Mouse (Mus musculus) granulocyte monocyte progenitor cell, adult 5-6 weeks (primary cell): Measurements from ENCODE around the gene Nufip1. TPM values are rescaled to one million over a fixed set of nuclear protein-coding genes. Genes with fewer than 3 reads are reported as not detected.

Experiments
- ATAC-seq: replicated peaks from 2 replicates; pipeline ENCODE4 v1.8.0; 2016; ENCODE audit warnings: mild to moderate bottlenecking, moderate TSS enrichment, inconsistent platforms; ENCODE audit not compliant: poor library complexity, severe bottlenecking
- total RNA-seq, 2 experiments: library from RNA; stranded (forward) in 1 of 2; stranded (reverse) in 1 of 2; fragments of 200-712, 200-1000 nt in 1 of 2; fragments of >200 nt in 1 of 2; fragmentation: Nextera tagmentation in 1 of 2; gene quantifications; 2 replicates each; pipeline ENCODE4 v1.2.3; 2014 to 2017

Gene Nufip1
- total RNA-seq (2014; fragmentation: Nextera tagmentation) (14.1 and 20.3 TPM in 2 replicates), total RNA-seq (2017) (24.8 and 29.9 TPM in 2 replicates)

GRCm38 (mm10) chr14:76110396-76111221, at the start of gene Nufip1, which contains the start of gene Gpalpp1:
Gene Nufip1 (plus strand): TSS chr14:76110891.
Gene Gpalpp1 (minus strand): TSS chr14:76110760.
- peak; percentile 90 for ATAC-seq

- no peak for ATAC-seq
Observed at GRCm38 (mm10) chr14:76067237-76067636, 43.5 kb upstream of the Nufip1 start.

DNA sequence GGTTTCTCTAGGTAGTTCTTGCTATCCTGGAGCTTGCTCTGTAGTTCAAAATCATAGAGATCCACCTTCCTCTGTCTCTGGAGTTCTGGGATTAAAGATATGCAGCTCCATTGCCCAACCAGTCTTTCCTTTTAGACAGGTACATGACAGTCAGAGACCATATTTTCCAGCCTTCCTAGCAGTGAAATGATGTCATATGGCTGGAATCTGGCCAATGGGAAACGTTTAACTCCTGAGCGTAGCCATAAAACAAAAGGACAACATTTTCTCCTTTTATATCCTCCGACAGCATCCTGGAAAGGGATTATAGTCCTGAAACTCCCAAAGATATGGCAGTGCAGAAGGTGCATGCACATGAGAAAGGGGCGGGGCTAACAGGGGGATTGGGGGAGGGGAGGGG, 42.4 kb upstream of the Nufip1 start:
- ATAC-seq, result no peak

DNA sequence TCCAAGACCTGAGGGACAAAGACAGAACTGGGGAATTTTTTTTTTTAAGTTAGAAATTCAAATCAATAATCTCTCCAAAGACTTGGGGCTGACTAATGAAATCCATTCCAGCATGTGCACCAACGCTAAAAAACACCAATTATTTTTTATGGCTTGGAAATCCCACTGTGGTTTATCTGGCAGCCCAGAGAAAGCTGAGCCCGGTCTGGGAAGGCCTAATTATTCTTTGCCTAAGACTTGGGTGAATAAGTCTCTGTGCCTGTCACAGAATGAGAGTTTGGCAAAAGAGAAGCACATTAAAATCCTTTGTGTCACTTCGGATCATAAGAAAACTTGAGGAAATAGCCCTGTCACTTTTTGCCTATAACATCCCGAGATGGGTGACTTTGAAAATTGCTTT, 41.4 kb upstream of the Nufip1 start:
- no peak for ATAC-seq

GRCm38 (mm10) chr14:76072626-76073025, 38.1 kb upstream of the Nufip1 start:
- ATAC-seq, result no peak

- no peak for ATAC-seq
Observed at GRCm38 (mm10) chr14:76074206-76074605, 36.5 kb upstream of the Nufip1 start.

DNA sequence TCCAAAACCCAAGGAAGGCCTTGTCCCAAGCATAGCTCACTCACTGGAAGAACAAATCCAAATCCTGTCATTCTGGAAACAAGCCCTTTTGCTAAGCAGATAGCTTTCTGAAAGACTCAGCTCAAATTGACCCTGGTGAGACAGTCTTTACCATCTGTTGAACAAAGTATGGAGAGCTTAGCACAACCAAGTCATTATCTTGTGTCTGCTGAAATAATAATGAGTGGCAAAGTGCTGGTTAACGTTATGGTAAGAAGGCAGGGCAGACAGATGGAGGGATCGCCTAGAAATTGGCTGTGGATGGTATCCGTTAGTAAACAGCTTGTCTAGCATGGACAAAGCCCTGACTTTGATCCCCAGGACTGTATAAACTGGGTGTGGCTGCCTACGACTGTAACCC, 35.0 kb upstream of the Nufip1 start:
- ATAC-seq, result no peak

DNA sequence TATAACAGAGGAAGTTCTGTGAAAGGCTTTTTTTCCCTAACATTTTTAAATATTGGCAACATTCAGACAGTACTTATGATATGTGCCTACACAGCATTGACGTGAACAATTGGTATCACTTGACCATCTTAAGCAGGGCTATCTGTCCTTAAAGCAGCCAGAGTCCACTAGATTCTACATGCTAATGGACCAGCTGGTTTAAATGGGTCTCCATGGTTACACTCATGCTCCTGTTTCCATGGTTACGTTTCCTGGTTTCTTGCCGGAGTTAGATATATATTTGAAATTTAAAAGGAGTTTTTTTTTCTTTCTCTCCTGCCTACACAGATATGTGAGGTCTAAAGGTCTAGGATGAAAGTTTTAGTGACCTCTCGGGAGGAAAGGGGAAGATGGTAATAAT, 34.1 kb upstream of the Nufip1 start:
- no peak for ATAC-seq

DNA sequence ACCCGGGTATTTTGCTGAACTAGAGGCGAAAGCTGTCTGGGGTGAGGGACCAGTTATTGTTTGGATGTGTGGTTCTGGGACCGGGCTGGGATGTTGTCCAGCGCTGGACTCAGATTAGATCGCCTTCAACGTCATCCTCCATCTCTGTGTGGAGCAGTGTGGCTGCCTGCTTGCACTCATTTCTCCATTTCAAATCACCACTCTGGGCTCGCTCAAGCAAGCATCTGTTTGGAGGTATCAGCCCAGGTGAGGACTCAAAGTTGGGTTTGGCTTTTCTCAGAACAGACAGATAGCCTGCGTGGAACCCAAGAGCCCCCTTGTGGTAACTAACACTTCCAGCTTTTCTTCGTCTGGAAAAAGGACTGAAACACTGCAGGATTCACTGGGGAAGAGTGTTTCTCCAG, 33.6 kb upstream of the Nufip1 start:
- ATAC-seq, result 0 out of 2 replicates have a peak, but pooled peaks have one; percentile 20

DNA sequence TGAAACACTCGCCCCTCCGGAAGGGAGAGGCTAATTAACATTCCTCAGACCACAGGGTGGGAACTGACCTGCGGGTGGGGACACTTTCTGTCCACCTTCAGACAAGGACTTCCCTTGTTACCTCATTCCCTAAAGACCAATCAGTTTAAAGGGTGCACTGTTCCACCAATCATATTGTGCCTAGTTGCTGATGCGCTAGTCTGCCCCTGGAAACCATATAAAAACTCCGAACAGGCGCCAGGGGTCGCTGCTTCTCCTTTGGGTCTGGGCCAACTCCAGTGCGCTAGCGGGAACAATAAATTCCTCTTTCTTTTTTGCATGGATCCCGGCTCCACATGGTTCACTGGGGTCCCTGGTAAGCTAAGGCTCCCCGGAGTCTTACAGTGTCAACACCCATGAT, 29.2 kb upstream of the Nufip1 start:
- no peak for ATAC-seq

- no peak for ATAC-seq
Observed at GRCm38 (mm10) chr14:76082086-76082636, 28.5 kb upstream of the Nufip1 start.

DNA sequence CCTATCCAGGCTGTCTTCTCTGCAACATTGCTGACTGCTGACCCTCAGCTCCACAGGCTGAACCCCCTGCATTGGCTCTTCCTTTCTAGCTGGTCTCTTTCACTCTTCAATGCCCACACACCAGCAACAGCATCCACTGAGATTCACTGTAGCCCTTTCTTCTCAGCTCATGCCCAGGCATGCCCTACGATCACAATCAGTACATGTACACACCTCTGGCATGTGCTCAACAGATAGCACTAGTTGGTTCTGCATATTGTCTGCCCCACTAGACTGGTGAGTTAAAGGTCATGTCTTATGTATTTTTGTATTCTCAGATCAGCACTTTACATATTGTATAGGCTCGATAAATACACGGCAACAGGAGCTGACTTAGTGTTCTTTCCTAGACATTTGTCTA, 26.5 kb upstream of the Nufip1 start:
- ATAC-seq, result no peak

- peak; percentile 76 for ATAC-seq
Observed at GRCm38 (mm10) chr14:76097244-76097643, 13.4 kb upstream of the Nufip1 start.

- no peak for ATAC-seq
Observed at GRCm38 (mm10) chr14:76097815-76098214, 12.9 kb upstream of the Nufip1 start.

DNA sequence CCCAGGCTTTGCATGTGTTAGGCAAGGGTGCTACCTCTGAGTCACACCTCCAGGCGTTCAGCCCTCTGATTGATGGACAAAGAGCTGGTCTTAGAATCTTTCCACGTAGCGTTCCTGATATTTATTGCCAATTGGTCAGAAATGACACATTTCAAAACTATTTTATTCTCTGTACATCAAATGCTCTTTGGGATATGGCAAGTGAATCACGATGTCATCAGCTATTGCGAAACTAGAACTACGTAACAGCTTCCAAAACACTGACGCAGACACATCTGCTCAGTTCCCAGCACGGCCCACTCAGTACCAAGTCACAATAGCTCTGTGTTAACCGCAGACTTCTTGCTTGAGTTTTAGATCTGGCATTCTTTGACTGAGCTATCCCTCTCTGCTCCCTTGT, 11.1 kb upstream of the Nufip1 start:
- no peak; the same call in 1 of the 2 replicates for ATAC-seq

DNA sequence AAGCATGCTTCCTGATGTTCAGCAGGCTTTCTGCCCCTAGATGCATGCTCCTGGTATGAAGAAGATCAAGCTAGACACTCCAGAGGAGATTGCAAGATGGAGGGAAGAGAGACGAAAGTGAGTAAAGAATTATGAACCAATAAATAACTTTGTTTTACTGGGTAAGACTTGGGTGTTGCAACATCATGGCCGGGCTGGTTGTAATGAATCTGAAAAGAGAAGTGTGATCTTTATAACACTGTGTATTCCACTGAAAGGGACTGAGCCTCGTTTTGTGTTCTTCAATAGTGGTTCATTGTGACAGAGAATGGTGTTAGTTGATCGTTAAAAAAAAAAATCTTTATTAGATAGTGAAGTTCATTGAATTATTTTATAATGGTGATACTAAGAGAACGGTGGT, 5.1 kb downstream of the Nufip1 start:
- peak; percentile 64 for ATAC-seq

DNA sequence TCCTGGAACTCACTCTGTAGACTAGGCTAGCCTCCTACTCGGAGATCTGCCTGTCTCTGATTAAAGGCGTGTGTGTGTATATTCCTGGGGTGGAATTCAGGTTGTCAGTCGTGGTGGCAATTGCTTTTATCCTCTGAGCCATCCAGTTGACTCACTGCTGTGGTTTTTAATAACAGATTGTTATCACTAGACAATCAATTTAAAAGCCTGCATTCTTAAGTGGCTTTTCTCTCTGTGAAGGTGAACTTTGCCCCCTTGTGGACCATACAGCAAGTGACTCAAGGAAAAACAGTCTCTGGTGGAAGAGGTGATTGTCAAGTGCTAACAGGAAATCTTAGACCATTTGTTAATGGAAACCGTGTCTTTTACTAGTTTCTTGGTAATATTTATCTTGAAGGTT, 8.3 kb downstream of the Nufip1 start:
- no peak for ATAC-seq

GRCm38 (mm10) chr14:76120472-76120871, 9.8 kb downstream of the Nufip1 start:
- no peak for ATAC-seq

- ATAC-seq, result peak; percentile 71
Observed at GRCm38 (mm10) chr14:76121901-76122662, 11.4 kb downstream of the Nufip1 start.

GRCm38 (mm10) chr14:76122663-76123058, 12.0 kb downstream of the Nufip1 start:
- ATAC-seq, result no peak

GRCm38 (mm10) chr14:76127311-76127710, 16.6 kb downstream of the Nufip1 start:
- ATAC-seq, result no peak
